Mouse (Mus musculus) olfactory bulb, adult 2 months (tissue): ENCODE results near the gene Rnf114. TPM values are rescaled to one million over a fixed set of nuclear protein-coding genes. Genes with fewer than 3 reads are reported as not detected.
A peak's percentile ranks its signal among the peaks of the same experiment; 100 is the strongest.

Experiments used
- H3K27ac ChIP-seq: fragments of 200-500 bp; 2 replicates; pipeline ENCODE4 v1.5.1; 2012; ENCODE audit warnings: low read depth, low read length; ENCODE audit not compliant: insufficient read depth
- H3K4me1 ChIP-seq: fragments of 200-500 bp; 2 replicates; pipeline ENCODE4 v1.6.1; 2012; ENCODE audit warnings: low read length; ENCODE audit not compliant: control insufficient read depth, insufficient read depth
- H3K4me3 ChIP-seq: fragments of 200-500 bp; 2 replicates; pipeline ENCODE4 v1.5.1; 2012; ENCODE audit warnings: mild to moderate bottlenecking, low read depth, low read length, moderate library complexity; ENCODE audit not compliant: insufficient read depth
- CTCF ChIP-seq: fragments of 200-500 bp; IDR thresholded peaks from 2 replicates; pipeline ENCODE4 v1.5.1; 2012; ENCODE audit warnings: low read depth, mild to moderate bottlenecking, low read length, moderate library complexity; ENCODE audit not compliant: insufficient read depth
- POLR2A ChIP-seq: fragments of 200-500 bp; IDR thresholded peaks from 2 replicates; pipeline ENCODE4 v1.6.1; 2012; ENCODE audit warnings: mild to moderate bottlenecking, low read depth, low read length, moderate library complexity; ENCODE audit not compliant: insufficient read depth
- WGBS: fragments of 180-500 bp; shearing (Covaris S2); methylation state at CpG from one replicate; pipeline ENCODE4 v1.1.7; 2018; 5-methylcytosine and 5-hydroxymethylcytosine counted together
- polyA plus RNA-seq: library from polyadenylated mRNA; stranded (reverse); fragments of >200 nt; gene quantifications from 2 replicates; pipeline ENCODE4 v1.2.4, GENCODE M21; 2012; ENCODE audit warnings: low replicate concordance; ENCODE audit not compliant: missing spikeins, insufficient read depth, insufficient read length

Rnf114 gene
- polyA plus RNA-seq, 1 experiment, result not detected

DNA sequence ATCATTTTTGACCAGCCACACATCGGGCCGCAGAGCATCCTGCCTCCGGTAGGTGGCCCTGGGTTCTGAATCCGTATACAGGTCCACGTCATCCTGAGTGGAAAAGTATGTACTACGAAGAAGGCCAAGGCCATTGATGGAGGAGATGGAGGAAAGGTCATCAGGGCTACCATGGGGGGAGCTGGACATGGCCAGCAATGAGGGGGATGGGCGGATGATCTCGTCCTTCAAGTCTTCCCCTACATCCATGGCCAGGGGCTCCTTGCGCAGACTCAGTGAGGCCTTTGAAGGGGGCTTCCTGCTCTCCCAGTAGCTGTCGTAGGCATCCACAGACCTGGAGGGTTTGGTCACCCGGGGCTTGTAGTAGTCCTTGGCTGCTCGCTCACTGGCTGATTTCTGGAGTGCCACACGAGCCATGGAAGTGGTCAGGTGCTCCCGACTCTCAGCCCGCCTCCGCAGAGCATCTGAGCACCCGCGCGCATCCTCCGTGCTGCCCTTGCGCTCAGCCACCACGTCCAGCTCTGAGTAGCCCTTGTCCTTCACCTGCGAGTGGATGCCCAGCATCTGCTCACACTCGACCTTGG, 8.5 kb upstream of the Rnf114 start:
- Histone ChIP-seq H3K4me1 (peaks cover 43% of the 10 kb centered on the region), H3K4me3 (no peak overlapping the region), H3K27ac (no peak overlapping the region)
- 95% methylated on average over 24 of the region's 24 CpGs for WGBS
- TF ChIP-seq CTCF, result no peak

DNA sequence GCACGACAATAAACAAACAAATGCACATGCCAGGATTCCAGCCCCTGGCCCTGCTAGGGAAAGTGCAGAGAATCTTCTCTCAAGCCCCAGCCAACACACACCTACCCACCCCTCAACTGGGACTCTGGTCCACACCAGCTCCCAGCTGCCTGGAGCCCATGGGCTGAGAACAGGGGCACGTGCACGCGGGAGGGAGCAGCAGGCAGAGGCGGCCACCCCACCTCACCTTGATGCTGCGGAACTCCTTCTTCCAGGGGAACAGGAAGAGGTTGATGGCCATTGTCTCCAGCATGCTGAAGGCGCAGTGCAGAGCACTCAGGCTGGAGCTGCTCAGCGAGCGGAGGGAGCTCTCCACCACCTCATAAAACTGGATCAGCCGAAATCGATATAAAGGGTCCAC, 7.5 kb upstream of the Rnf114 start:
- H3K4me3 ChIP-seq, result no peak overlapping the region
- TF ChIP-seq CTCF (no peak), POLR2A (no peak)
- 85% methylated on average over 11 of the region's 11 CpGs for WGBS
- peaks cover 50% of the 10 kb centered on the region for H3K4me1 ChIP-seq
- no peak overlapping the region for H3K27ac ChIP-seq

DNA sequence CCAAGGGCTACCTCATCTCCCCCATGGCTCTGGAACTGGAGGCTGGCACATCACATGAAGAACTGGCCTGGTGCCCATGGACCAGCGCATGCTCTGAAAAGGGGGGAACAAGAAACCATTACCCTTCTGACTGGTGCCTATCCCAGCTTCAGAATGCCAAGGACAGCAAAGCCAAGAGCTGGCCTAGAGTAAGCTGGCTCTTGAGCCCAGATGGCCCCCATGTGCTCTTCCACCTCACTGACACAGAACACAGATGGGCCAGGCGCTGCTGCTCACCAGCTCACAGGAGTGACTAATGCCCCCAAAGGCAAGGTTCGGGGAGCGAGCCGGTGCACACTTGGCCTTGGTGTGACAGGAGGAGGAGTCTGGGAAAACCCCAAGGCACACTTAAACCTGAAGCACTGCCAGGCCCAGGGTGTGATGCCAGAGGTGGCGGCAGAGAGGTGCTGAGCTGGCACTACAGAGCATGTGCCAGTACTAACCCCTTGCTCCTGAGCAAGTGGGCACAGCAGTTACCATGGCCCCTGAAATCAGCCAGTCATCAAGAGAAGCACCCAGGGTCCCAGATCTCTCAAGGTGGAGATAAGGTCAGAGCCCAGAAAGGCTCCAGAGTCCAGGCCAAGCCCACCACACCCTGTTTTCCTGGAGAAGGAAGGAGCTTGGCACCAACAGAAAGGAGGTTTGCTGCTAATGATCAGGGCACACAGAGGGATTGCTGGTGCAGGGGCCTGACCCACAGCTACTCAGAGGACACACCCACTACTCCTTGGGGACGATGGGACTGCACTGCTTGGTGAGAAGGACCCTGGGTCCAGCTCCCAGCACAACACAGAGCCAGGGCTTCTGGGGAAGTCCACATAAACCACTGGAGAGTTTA, 6.7 kb upstream of the Rnf114 start:
- peaks cover 52% of the 10 kb centered on the region for H3K4me1 ChIP-seq
- WGBS, result 22% methylated on average over 7 of the region's 7 CpGs
- H3K4me3 ChIP-seq, result no peak overlapping the region
- TF ChIP-seq POLR2A (no peak), CTCF (no peak)
- H3K27ac ChIP-seq, result 0 out of 2 replicates have a peak overlapping the region, but pooled peaks have one; percentile 1

DNA sequence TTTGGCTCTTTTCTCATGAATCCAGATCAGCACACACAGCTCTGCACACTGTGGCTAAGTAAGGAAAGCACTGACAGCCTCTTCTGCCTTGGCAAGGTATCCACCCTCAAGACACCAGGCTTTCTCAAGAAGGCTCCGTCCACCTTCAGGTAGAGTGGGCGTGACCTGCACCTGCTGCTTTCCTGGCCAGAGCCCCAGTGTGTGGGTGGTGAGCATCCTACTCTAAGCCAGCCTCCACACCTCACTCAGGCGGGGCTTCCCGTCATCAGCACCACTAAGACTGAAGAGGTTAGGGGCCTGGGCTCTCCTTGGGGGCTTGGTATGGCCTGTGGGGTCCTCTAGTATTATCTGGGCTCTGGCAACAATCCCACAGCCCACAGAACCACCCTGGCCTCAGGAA, 5.9 kb upstream of the Rnf114 start:
- TF ChIP-seq CTCF (no peak), POLR2A (no peak)
- Histone ChIP-seq H3K4me3 (no peak overlapping the region), H3K27ac (no peak overlapping the region), H3K4me1 (peaks cover 55% of the 10 kb centered on the region)
- WGBS, result 68% methylated on average over 4 of the region's 4 CpGs

DNA sequence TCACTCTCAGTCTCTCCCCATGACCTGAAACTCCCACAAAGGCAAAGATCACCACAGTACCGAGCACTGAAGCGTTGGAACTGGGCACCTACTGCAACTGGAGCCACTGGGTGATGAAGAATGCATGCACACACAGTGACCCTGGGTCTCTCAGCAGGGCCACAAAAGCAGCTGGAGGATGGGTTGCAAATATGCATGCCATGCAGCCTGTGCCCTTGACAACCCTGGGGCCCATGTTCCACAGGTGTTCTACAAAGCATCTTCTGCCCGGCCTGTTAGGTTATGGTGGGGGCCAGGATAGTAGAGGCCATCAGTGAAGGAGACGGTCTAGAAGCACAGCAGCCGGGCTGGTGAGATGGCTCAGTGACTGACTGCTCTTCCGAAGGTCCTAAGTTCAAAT, 4.9 kb upstream of the Rnf114 start:
- TF ChIP-seq CTCF, result no peak
- no peak for TF ChIP-seq POLR2A
- Histone ChIP-seq H3K4me1 (peaks cover 55% of the 10 kb centered on the region), H3K4me3 (no peak overlapping the region), H3K27ac (no peak overlapping the region)
- WGBS, result 78% methylated on average over 6 of the region's 6 CpGs

DNA sequence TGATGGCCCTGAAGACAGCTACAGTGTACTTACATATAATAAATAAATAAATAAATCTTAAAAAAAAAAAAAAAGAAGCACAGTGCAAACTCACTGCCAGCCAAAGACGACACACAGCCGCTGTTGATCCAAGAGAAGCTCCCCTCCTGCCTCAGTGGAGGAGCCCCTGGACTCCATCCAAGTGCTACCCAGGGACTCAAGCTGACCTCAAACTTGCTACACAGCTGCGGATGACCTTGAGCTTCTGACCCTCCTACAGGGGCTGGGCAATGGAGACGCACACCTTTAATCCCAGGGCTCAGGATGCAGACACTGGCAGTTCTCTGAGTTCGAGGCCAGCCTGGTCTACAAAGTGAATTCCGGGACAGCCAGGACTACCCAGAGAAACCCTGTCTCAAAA, 4.5 kb upstream of the Rnf114 start:
- H3K27ac ChIP-seq, result no peak overlapping the region
- H3K4me3 ChIP-seq, result no peak overlapping the region
- peaks cover 53% of the 10 kb centered on the region for H3K4me1 ChIP-seq
- no peak for TF ChIP-seq POLR2A
- no peak for TF ChIP-seq CTCF
- WGBS, result 61% methylated on average over 6 of the region's 6 CpGs

DNA sequence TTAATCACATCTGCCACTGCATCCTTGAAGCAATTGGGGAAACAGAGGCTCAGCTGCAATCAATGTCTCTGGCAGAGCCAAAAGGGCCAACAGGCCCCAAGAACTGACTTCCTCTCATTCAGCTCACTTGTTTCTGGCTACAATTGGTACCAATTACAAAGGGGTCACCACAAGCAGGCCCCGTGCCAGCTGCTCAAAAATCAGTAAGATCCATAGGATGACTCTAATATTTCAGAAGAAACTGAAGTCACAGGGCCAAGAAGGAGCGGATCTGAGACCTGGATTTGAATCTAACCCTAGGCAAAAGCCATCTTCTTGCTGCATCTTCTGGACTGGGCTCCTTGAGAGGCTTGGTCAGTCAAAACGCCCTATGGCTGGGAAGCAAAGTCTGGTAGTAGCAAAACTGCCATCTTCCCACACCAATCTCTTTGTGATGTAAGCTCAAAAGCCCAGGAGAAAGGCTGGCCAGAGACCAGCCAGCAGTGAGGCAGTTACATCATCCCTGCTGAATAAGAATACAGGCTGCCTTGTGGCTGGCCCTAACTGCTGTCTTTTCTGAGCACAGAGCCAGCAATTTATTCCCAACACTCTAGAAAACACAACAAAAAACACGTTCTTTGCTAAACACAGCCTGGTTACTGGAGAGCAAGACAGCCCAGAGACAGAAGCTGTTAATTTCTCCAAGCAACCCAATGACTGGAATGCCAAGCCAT, 1.5 kb upstream of the Rnf114 start:
- 30% methylated on average over 4 of the region's 4 CpGs for WGBS

DNA sequence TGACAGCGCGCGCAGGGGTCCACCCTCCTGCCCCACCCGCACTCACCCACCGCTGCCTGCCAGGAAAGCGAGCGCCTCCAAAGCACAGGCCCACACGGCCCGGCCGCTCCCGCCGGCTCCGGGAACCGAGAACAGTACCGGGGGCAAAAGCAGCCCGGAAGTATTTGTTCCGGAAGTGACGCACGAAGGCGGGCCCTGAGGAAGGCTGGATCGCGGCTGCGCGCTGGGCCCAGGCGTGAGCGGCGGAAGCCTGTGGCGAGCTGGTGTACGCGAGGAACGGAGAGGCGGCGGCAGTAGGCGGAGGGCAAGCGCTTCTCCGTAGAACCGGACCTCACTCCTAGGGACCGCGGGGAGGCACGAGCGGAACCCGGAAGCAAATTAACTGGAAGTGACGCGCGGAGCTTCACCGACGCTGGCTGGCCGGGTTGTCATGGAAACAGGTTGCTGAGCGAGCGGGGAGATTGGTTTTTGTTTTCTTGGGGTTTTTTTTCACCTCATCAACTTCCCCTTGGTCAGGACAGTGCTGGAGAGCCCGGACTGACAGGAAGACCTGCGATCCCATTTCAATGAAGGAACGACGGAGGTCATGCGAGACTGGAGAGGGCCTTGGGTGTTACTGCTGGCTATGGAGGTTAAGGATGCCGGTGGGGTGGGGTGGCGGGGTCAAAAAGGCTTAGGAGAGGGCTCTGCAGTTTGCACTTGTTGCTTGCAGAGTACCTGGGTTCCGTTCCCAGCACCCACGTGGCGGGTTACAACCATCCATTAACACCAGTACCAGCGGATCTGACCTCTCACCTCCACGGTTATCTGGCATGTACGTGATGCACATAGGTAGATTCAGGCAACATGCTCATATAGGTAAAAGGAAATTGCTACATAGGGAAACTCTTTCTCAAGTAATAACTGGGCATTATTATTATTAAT, 530 bp downstream of the Rnf114 start, which contains the start of gene Spata2:
Spata2 (minus strand) TSS at position 175 of the 924 bp plus-strand sequence.
- peak within 1 kb of the TSS; percentile 97 for H3K27ac ChIP-seq
- WGBS, result 1% methylated on average over 63 of the region's 63 CpGs
- peaks cover 16% of the 10 kb centered on the region for H3K4me1 ChIP-seq
- peak within 1 kb of the TSS; percentile 67 for H3K4me3 ChIP-seq
- TF ChIP-seq POLR2A (peak; percentile 79), CTCF (no peak)

More for the DNA sequence above, 1.5 kb upstream of the Rnf114 start:
- Histone ChIP-seq H3K4me3 (peak overlapping the region; percentile 67; the same call in 1 of the 2 replicates), H3K4me1 (peaks cover 35% of the 10 kb centered on the region), H3K27ac (peak overlapping the region; percentile 97; the same call in 1 of the 2 replicates)
- TF ChIP-seq POLR2A, result no peak
- TF ChIP-seq CTCF, result no peak
